Mouse (Mus musculus): ENCODE measurements around the gene Pkn1. TPM values are rescaled to one million over a fixed set of nuclear protein-coding genes. Genes with fewer than 3 reads are reported as not detected.

Pkn1 gene
- polyA plus RNA-seq, 1 experiment, result 13.3 TPM

- H3K36me3 ChIP-seq (ENCODE audit: control insufficient read depth, insufficient read depth, low read length), result no peaks in the 10 kb centered on the region
- TF ChIP-seq CTCF (IDR thresholded peaks at IDR 0.05; ENCODE audit: control insufficient read depth, insufficient read depth, insufficient replicate concordance, low read depth, low read length), result no peak
- TF ChIP-seq POLR2A (IDR thresholded peaks at IDR 0.05; ENCODE audit: control insufficient read depth, low read depth, low read length), result no peak
- H3K27ac ChIP-seq (ENCODE audit: control insufficient read depth, insufficient read depth, low read depth, low read length), result no peak overlapping the region
- H3K4me3 ChIP-seq (ENCODE audit: control insufficient read depth, low read depth, low read length), result no peak overlapping the region
- H3K4me1 ChIP-seq (ENCODE audit: control insufficient read depth, insufficient read depth, low read length), result no peaks in the 10 kb centered on the region
- H3K27me3 ChIP-seq (ENCODE audit: control insufficient read depth, insufficient read depth, low read length), result no peaks in the 10 kb centered on the region
Observed at GRCm38 (mm10) chr8:83684517-83684916, 14.5 kb downstream of the Pkn1 start.

- Histone ChIP-seq H3K4me3 (ENCODE audit: control insufficient read depth, low read depth, low read length) (no peak overlapping the region), H3K36me3 (ENCODE audit: control insufficient read depth, insufficient read depth, low read length) (no peaks in the 10 kb centered on the region)
- TF ChIP-seq POLR2A (IDR thresholded peaks at IDR 0.05; ENCODE audit: control insufficient read depth, low read depth, low read length) (no peak), CTCF (IDR thresholded peaks at IDR 0.05; ENCODE audit: control insufficient read depth, insufficient read depth, insufficient replicate concordance, low read depth, low read length) (no peak)
Observed at GRCm38 (mm10) chr8:83681099-83681498, 17.9 kb downstream of the Pkn1 start.

DNA sequence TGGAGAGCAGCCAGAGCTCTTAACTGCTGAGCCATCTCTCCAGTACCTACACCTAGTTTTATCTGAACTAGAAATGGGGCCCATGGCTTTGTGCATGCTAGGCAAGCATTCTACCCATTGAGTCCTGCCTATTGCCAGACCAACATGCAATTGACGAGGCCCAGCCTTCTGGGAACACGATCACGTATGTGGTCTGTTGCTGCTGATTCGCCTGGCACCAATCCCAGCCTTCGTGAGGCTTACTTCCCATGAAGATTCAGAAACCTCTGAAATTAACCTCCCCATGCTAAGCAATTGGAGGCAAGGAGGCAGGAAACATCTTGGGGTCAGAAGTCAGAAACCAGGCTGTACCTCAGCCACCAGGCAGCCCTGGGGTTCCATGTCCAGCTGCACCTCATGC, 18.4 kb downstream of the Pkn1 start:
- Histone ChIP-seq H3K36me3 (ENCODE audit: control insufficient read depth, insufficient read depth, low read length) (no peaks in the 10 kb centered on the region), H3K27ac (ENCODE audit: control insufficient read depth, insufficient read depth, low read depth, low read length) (no peak overlapping the region)
- TF ChIP-seq POLR2A (IDR thresholded peaks at IDR 0.05; ENCODE audit: control insufficient read depth, low read depth, low read length), result no peak
- TF ChIP-seq CTCF (IDR thresholded peaks at IDR 0.05; ENCODE audit: control insufficient read depth, insufficient read depth, insufficient replicate concordance, low read depth, low read length), result no peak

More at GRCm38 (mm10) chr8:83681099-83681498, 17.9 kb downstream of the Pkn1 start:
- Histone ChIP-seq H3K4me1 (ENCODE audit: control insufficient read depth, insufficient read depth, low read length) (no peaks in the 10 kb centered on the region), H3K27ac (ENCODE audit: control insufficient read depth, insufficient read depth, low read depth, low read length) (no peak overlapping the region), H3K27me3 (ENCODE audit: control insufficient read depth, insufficient read depth, low read length) (no peaks in the 10 kb centered on the region)

DNA sequence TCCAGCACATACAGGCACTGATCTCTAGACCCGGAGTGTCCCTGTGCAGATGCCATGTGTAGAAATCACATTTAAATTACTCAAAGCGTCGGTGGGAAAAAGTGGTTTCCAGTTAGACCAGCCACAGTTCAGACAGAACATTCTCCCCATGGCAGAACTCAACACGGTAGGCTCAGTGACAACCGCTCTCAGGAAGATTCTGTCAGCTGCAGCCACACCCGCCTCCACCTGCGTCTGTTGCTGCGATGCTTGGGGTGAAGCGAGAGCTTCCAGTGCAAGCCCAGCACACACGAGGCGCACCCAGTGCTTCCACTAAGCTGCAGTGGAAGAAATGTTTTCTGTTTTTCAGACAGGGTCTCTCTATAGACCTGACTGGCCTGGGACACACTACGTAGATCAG, 19.1 kb downstream of the Pkn1 start:
- TF ChIP-seq POLR2A (IDR thresholded peaks at IDR 0.05; ENCODE audit: control insufficient read depth, low read depth, low read length) (no peak), CTCF (IDR thresholded peaks at IDR 0.05; ENCODE audit: control insufficient read depth, insufficient read depth, insufficient replicate concordance, low read depth, low read length) (no peak)
- Histone ChIP-seq H3K4me3 (ENCODE audit: control insufficient read depth, low read depth, low read length) (no peak overlapping the region), H3K27ac (ENCODE audit: control insufficient read depth, insufficient read depth, low read depth, low read length) (no peak overlapping the region), H3K27me3 (ENCODE audit: control insufficient read depth, insufficient read depth, low read length) (no peaks in the 10 kb centered on the region), H3K4me1 (ENCODE audit: control insufficient read depth, insufficient read depth, low read length) (no peaks in the 10 kb centered on the region), H3K36me3 (ENCODE audit: control insufficient read depth, insufficient read depth, low read length) (no peaks in the 10 kb centered on the region)

More for the DNA sequence above, 18.4 kb downstream of the Pkn1 start:
- H3K4me3 ChIP-seq (ENCODE audit: control insufficient read depth, low read depth, low read length), result no peak overlapping the region
- no peaks in the 10 kb centered on the region for H3K4me1 ChIP-seq (ENCODE audit: control insufficient read depth, insufficient read depth, low read length)
- no peaks in the 10 kb centered on the region for H3K27me3 ChIP-seq (ENCODE audit: control insufficient read depth, insufficient read depth, low read length)

DNA sequence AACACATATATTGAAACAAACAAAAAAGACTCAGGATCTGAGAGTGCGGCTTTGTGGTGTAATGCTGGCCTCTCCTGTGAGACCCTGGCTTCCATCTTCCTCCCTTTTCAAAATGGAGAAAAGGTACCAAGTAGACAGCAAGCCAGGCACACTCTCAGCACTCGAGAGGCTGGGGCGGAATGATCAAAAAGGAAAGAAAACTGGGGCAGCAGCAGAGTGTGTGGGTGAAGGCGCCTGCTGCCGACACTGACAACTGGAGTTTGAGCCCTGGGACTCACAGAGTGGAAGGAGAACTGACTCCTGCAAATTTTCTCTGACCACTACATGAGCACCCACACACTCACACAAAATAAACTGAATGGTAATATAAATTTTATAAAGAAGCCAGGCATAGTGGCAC, 24.5 kb downstream of the Pkn1 start:
- H3K27me3 ChIP-seq (ENCODE audit: control insufficient read depth, insufficient read depth, low read length), result no peaks in the 10 kb centered on the region
- H3K4me1 ChIP-seq (ENCODE audit: control insufficient read depth, insufficient read depth, low read length), result no peaks in the 10 kb centered on the region
- TF ChIP-seq POLR2A (IDR thresholded peaks at IDR 0.05; ENCODE audit: control insufficient read depth, low read depth, low read length) (no peak), CTCF (IDR thresholded peaks at IDR 0.05; ENCODE audit: control insufficient read depth, insufficient read depth, insufficient replicate concordance, low read depth, low read length) (no peak)
- no peak overlapping the region for H3K27ac ChIP-seq (ENCODE audit: control insufficient read depth, insufficient read depth, low read depth, low read length)
- H3K4me3 ChIP-seq (ENCODE audit: control insufficient read depth, low read depth, low read length), result no peak overlapping the region
- no peaks in the 10 kb centered on the region for H3K36me3 ChIP-seq (ENCODE audit: control insufficient read depth, insufficient read depth, low read length)

DNA sequence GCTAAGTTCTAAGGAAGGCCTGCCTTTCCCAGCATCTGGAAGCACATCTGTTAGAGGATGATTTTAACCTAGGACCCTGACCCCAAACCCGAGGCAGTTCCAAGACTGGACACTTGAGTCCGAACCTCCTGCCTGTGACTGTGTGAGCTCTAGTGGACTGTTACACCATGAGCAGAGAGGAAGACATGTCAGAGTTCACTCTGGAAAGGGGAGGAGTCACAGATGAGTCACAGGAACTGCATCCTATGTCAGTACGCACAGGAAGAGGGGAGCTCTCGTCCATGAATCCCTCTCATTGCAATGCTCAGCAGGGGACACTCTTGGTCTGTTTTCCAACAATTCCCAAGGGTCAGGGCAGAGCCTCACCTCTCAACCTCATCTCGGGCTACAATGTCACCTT, 26.0 kb downstream of the Pkn1 start:
- H3K27me3 ChIP-seq (ENCODE audit: control insufficient read depth, insufficient read depth, low read length), result no peaks in the 10 kb centered on the region
- H3K36me3 ChIP-seq (ENCODE audit: control insufficient read depth, insufficient read depth, low read length), result no peaks in the 10 kb centered on the region
- no peak for TF ChIP-seq POLR2A (IDR thresholded peaks at IDR 0.05; ENCODE audit: control insufficient read depth, low read depth, low read length)
- TF ChIP-seq CTCF (IDR thresholded peaks at IDR 0.05; ENCODE audit: control insufficient read depth, insufficient read depth, insufficient replicate concordance, low read depth, low read length), result no peak
- H3K27ac ChIP-seq (ENCODE audit: control insufficient read depth, insufficient read depth, low read depth, low read length), result no peak overlapping the region
- peaks cover 11% of the 10 kb centered on the region for H3K4me1 ChIP-seq (ENCODE audit: control insufficient read depth, insufficient read depth, low read length)
- no peak overlapping the region for H3K4me3 ChIP-seq (ENCODE audit: control insufficient read depth, low read depth, low read length)

DNA sequence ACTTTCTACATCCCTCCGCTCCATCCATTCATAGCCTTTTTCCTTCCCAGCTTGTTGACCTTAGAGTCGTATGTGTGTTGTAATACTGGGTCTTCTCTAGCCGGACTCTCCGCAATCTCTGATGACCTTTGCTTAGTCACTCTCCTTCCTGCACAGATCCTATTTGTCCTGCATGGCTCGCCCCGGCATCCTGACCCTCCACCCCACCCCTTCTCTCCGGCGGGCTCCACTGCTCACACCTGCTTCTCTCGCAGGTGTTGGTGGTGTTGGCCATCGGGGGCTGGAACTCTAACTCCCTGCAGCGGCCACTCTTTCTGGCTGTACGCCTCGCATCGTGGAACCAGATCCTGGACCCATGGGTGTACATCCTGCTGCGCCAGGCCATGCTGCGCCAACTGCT, 30.0 kb downstream of the Pkn1 start:
- Histone ChIP-seq H3K4me1 (ENCODE audit: control insufficient read depth, insufficient read depth, low read length) (peaks cover 20% of the 10 kb centered on the region), H3K27ac (ENCODE audit: control insufficient read depth, insufficient read depth, low read depth, low read length) (no peak overlapping the region), H3K4me3 (ENCODE audit: control insufficient read depth, low read depth, low read length) (no peak overlapping the region), H3K36me3 (ENCODE audit: control insufficient read depth, insufficient read depth, low read length) (no peaks in the 10 kb centered on the region), H3K27me3 (ENCODE audit: control insufficient read depth, insufficient read depth, low read length) (no peaks in the 10 kb centered on the region)
- TF ChIP-seq POLR2A (IDR thresholded peaks at IDR 0.05; ENCODE audit: control insufficient read depth, low read depth, low read length) (no peak), CTCF (IDR thresholded peaks at IDR 0.05; ENCODE audit: control insufficient read depth, insufficient read depth, insufficient replicate concordance, low read depth, low read length) (no peak)

All from testis, adult 2 months (tissue).